7 mouse cellular contexts compared by ENCODE assay signal in genomic region chr14:31195968-31196367, GRCm38 (mm10). TPM values are rescaled to one million over a fixed set of nuclear protein-coding genes. Genes with fewer than 3 reads are reported as not detected.
A peak's percentile ranks its signal among the peaks of the same experiment; 100 is the strongest.
DNase-seq lines count a peak whose midpoint lies in the region; ATAC-seq lines count a peak whose summit lies in the region.

No protein-coding gene starts in this region.

- peak; percentile 43 for DNase-seq in left cerebral cortex, postnatal 4 days
- DNase-seq in left cerebral cortex, postnatal 25 days (ENCODE audit: low spot score in 2 of 2): no peak
- peak; percentile 53 for DNase-seq in T-cell, adult 2 months (ENCODE audit: low spot score)
- DNase-seq in lung, postnatal 36 days: peak; percentile 80
- no peak for DNase-seq in frontal cortex, postnatal 14 days (ENCODE audit: low spot score in 2 of 2)
- no peak for DNase-seq in gastrocnemius, adult 8-10 months (ENCODE audit: low spot score in 2 of 2)

- peak; percentile 69 for ATAC-seq in erythroid progenitor cell, adult 5-6 weeks (replicated peaks; ENCODE audit: low FRiP score, poor library complexity, severe bottlenecking)

- intact Hi-C loops in left cerebral cortex, postnatal 4 days (cut with DNase I): no loop called here
- intact Hi-C loops in left cerebral cortex, postnatal 25 days (cut with DNase I): no loop called here

RNA-seq across cellular contexts. Expression of gene Tnnc1, which starts 12.1 kb away (rescaled TPM):
- 1 to 10 TPM; 1.4 to 1.7 TPM for total RNA-seq in left cerebral cortex, postnatal 4 days (2021)
- 10 to 100 TPM; 65.9 to 79.1 TPM for total RNA-seq in left cerebral cortex, postnatal 25 days (2021)
- total RNA-seq in erythroid progenitor cell, adult 5-6 weeks (2015; ENCODE audit: low replicate concordance): not detected in 2 replicates
- not detected in 2 replicates for total RNA-seq in erythroid progenitor cell, adult 5-6 weeks (2017; ENCODE audit: low replicate concordance)
- total RNA-seq in gastrocnemius, adult 8-10 months (2022): 100 to 1,000 TPM; 451 to 634 (median 529) TPM

RNA-seq across cellular contexts. Expression of gene Nisch, which starts 20.8 kb away (rescaled TPM):
- 100 to 1,000 TPM; 446 to 469 TPM for total RNA-seq in left cerebral cortex, postnatal 4 days (2021)
- total RNA-seq in left cerebral cortex, postnatal 25 days (2021): 100 to 1,000 TPM; 375 to 386 TPM
- total RNA-seq in erythroid progenitor cell, adult 5-6 weeks (2015; ENCODE audit: low replicate concordance): 55.1 and 59.1 TPM in 2 replicates
- 48.8 and 49.1 TPM in 2 replicates for total RNA-seq in erythroid progenitor cell, adult 5-6 weeks (2017; ENCODE audit: low replicate concordance)
- 10 to 100 TPM; 49.1 to 60.3 (median 53.8) TPM for total RNA-seq in gastrocnemius, adult 8-10 months (2022)

RNA-seq across cellular contexts. Expression of gene Sema3g, which starts 21.7 kb away (rescaled TPM):
- total RNA-seq in left cerebral cortex, postnatal 4 days (2021): 1 to 10 TPM; 2.5 to 2.6 TPM
- 1 to 10 TPM; 4.9 to 5.5 TPM for total RNA-seq in left cerebral cortex, postnatal 25 days (2021)
- total RNA-seq in erythroid progenitor cell, adult 5-6 weeks (2015; ENCODE audit: low replicate concordance): not detected in 2 replicates
- total RNA-seq in erythroid progenitor cell, adult 5-6 weeks (2017; ENCODE audit: low replicate concordance): not detected in 2 replicates
- 1 to 10 TPM; 3.8 to 4.9 (median 4.5) TPM for total RNA-seq in gastrocnemius, adult 8-10 months (2022)

RNA-seq across cellular contexts. Expression of gene Stab1, which starts 27.5 kb away (rescaled TPM):
- 10 to 100 TPM; 23.9 to 30.5 TPM for total RNA-seq in left cerebral cortex, postnatal 4 days (2021)
- total RNA-seq in left cerebral cortex, postnatal 25 days (2021): 10 to 100 TPM; 19.8 to 30.3 TPM
- 27.2 TPM in 1 of 2 replicates, not detected in the other for total RNA-seq in erythroid progenitor cell, adult 5-6 weeks (2015; ENCODE audit: low replicate concordance)
- 0.64 TPM in 1 of 2 replicates, not detected in the other for total RNA-seq in erythroid progenitor cell, adult 5-6 weeks (2017; ENCODE audit: low replicate concordance)
- total RNA-seq in gastrocnemius, adult 8-10 months (2022): 1 to 10 TPM; 5.0 to 9.9 (median 6.0) TPM

RNA-seq across cellular contexts. Expression of gene Phf7, which starts 55.1 kb away (rescaled TPM):
- total RNA-seq in left cerebral cortex, postnatal 4 days (2021): 1 to 10 TPM; 5.3 to 5.8 TPM
- 1 to 10 TPM; 3.2 to 4.2 TPM for total RNA-seq in left cerebral cortex, postnatal 25 days (2021)
- total RNA-seq in erythroid progenitor cell, adult 5-6 weeks (2015; ENCODE audit: low replicate concordance): 2.1 and 7.2 TPM in 2 replicates
- total RNA-seq in erythroid progenitor cell, adult 5-6 weeks (2017; ENCODE audit: low replicate concordance): 3.1 and 4.4 TPM in 2 replicates
- 10 to 100 TPM; 11.2 to 11.7 (median 11.6) TPM for total RNA-seq in gastrocnemius, adult 8-10 months (2022)

Comparison
In these comparisons a context has a peak if more than half of its experiments do, and no peak if none do; other contexts are left out.
1. DNase-seq: peak in left cerebral cortex, postnatal 4 days (single experiment), T-cell, adult 2 months (single experiment) and lung, postnatal 36 days (single experiment); none in left cerebral cortex, postnatal 25 days (0 of 2), frontal cortex, postnatal 14 days (0 of 2) and gastrocnemius, adult 8-10 months (0 of 2).
2. RNA of gene Tnnc1, which starts 12.1 kb away (total RNA-seq): 451 to 634 TPM in gastrocnemius, adult 8-10 months and 65.9 to 79.1 TPM in left cerebral cortex, postnatal 25 days; 1.4 to 1.7 TPM in left cerebral cortex, postnatal 4 days and not detected in erythroid progenitor cell, adult 5-6 weeks; every median in the first group is over 10 times any median in the second.
3. RNA of gene Nisch, which starts 20.8 kb away (total RNA-seq): 446 to 469 TPM in left cerebral cortex, postnatal 4 days and 375 to 386 TPM in left cerebral cortex, postnatal 25 days; 48.8 to 59.1 TPM in erythroid progenitor cell, adult 5-6 weeks and 49.1 to 60.3 TPM in gastrocnemius, adult 8-10 months; every median in the first group is over 4 times any median in the second.